Mouse (Mus musculus) adrenal gland, postnatal 25 days (tissue): ENCODE results near the gene Gpr162. TPM values are rescaled to one million over a fixed set of nuclear protein-coding genes. Genes with fewer than 3 reads are reported as not detected.
"Not testable (repeated sequence)": the region's sequence is repeated elsewhere in the genome, so short reads cannot be mapped to it uniquely, and the experiment has no call there.

ENCODE experiments used
- DNase-seq: peaks from one replicate; pipeline ENCODE4 v3.0.0; 2021; ENCODE audit warnings: mixed read lengths
- total RNA-seq: library from RNA; stranded (reverse); gene quantifications from 2 replicates; pipeline ENCODE4 v1.2.3, GENCODE M21; 2021

Gpr162 gene
- total RNA-seq, 1 experiment from 2014 or later: 1.5 TPM

DNA sequence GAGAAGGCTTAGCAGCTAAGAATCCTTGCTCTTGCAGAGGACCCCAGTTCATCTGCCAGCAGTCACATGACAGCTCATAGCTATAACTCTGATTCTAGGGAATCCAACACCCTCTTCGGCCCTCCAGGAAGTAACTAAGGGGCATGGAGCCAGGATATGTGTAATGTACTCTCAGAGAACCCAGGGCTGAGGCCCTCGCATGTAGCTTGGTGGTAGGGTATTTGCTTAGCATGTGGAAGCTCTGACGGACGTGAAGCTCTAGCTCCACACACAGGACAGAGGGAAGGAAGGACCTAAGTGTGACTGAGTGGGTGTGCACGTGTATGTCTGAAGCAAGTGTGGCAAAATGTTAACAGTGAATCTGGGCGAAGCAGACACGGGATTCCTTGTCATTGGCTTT is 27.4 kb downstream of the Gpr162 start:
- no peak for DNase-seq

DNA sequence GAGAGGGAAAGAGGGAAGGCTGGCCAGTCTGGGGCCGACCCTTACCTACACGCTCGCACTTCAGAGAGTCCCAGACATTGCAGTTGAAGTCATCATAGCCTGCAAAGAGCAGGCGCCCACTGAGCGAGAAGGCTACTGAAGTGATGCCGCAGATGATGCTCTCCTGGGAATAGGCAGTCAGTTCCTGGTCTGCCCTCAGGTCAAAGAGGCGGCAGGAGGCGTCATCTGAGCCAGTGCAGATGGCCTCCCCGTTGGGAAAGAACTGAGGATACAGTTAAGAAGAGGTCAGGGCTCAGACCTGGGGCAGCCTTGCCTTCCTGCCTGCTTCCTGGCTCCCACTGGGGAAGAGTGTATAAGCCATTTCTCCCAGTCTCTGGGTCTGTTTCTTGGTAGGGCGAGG is 28.3 kb downstream of the Gpr162 start:
- DNase-seq: no peak

DNA sequence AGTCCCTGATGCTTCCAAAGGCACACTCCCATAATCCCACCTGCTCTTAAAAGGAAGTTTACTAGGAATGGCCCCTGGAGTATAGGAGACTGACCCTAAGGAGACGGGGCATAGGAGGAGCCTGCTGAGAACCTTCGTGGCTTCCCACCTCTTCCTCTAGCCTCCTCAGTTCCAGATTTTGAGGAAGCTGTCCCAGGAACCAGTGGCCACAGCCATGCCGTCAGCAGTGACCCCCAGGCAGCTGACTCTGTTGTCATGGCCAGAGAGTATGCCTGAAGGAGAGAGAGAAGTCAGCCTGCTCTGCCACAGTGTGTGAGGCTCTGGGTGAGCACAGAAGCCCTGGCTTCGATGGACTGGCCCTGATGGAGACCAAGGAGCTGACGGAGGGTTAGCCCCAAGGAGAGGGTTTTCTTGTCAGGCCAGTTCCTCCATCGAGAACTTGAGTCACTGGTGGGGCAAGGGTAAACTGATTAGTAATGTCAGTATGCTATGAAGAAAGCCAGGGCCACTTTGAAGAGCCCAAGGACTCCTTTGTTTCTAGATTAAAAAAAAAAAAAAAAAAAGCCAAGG is 29.2 kb downstream of the Gpr162 start:
- no peak for DNase-seq

DNA sequence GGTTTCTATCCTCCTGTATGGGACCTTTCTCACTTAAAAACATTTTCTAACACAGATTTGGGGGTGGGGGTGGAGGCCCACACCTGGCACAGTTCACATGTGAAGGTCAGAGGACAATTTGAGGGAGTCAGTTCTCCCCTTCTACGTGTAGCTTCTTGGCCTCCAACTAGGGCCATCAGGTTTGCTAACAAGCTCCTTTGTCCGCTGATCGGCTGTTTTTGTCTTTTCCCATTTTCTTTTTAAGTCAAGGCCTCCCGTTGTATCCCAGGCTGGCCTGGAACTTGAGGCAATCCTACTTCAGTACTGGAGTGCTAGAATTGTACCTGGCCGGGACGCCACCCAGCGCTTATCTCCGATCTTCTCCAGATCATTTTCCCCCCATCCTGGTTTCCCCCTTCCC is 32.1 kb downstream of the Gpr162 start:
- DNase-seq: no peak

DNA sequence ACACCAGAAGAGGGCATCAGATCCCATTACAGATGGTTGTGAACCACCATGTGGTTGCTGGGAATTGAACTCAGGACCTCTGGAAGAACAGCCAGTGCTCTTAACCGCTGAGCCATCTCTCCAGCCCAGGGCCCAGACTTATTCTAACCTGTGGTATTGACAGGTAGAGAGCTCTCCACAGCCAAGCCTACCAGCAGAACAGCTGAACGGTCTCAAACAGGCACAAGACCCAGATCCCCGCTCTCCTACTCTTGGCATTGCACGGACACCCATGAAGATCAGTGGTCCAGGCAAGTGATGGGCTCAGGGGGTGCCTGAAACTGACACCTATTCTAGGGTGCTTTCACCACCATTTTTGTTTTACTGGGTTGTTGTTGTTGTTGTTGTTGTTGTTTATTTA is 32.6 kb downstream of the Gpr162 start:
- DNase-seq: not testable (repeated sequence)

DNA sequence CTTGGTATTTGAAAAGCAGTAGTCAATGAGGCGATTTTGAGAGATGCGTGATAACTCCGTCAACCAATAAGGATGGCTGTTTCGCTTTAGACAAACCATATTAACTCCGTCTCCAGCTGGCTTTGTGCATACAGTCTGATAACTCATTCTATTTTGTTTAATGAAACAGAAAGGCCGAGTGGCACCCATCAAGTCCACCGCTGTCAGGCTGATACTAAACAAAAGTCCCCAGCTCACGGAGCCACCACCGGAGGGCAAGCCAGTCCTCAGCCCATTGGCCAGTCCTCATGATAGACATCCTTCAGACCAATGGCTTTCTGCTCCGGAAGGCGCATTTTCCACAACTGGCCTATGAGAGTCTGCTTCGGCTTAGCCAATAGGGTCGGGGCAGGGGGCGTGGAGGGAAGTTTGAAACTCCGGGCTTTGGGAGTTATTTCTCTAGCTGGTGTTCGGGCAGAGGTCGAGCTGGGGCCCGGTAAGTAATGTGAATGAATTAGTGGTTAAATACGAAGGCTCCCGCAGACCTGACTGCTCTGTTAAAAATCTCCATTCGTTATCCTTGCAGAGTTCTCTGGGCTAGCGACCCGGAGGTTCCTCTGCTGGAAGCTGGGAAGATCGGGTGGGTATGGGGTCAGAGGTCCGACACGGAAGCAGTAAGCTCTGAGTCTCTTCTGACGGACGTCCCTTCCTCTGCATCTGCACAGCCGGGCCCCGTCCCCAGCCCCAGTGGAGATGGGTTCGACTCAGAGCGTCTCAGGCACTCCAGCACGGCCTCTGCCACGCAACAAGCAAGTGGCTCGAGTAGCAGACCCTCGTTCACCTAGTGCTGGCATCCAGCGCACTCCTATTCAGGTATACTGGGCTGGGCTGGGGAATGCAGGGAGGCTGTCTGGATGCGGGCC is 33.7 kb downstream of the Gpr162 start:
- DNase-seq: peak; percentile 87

DNA sequence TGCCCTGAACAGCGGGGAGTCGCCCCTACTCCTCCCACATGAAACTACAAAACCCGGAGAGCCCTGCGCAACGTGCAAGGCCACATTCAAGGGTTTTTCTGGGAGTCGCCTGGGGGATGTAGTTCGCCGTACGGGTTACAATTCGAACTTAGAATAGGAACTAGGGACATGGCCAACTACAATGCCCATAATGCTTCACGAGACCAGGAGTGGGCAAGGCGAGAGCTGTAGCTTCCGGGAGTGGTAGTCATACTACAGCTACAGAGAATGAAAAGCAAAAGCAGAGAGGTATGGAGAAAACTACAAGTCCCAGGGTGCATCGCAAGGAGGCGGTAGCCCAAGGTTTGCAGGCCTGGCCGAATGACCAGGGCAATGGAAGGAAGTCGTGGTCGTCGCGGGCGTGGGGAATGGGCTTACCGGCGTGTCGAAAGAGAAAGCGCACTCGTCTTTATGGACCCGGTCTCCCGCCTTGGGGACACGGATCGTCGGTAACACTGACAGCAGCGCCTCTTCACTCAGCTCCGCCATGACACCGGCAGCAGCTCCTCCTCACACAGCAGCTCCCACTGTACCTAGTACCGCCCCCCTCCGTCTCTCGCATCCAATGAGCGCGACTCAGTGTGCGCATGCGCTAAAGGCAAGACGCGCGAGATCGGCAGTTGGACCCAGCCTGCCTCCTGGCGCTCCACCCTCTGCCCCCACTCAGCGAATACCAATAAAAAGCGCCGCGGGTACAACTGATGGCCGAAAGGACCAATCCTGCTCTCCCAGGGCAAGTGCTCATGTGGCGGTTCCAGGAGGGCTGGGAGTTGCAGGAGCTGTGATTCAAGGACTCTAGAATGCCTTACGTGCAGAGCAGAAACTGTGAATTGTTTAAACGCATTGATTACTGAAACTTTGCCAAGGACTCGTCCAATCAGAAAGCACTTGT is 34.6 kb downstream of the Gpr162 start, which contains the start of the genes Usp5 and Cdca3:
Gene Usp5 (minus strand): TSS at position 617 of the 931 bp plus-strand sequence.
Gene Cdca3 (plus strand): TSS at position 680 of the 931 bp plus-strand sequence.
- peak; percentile 96 for DNase-seq

DNA sequence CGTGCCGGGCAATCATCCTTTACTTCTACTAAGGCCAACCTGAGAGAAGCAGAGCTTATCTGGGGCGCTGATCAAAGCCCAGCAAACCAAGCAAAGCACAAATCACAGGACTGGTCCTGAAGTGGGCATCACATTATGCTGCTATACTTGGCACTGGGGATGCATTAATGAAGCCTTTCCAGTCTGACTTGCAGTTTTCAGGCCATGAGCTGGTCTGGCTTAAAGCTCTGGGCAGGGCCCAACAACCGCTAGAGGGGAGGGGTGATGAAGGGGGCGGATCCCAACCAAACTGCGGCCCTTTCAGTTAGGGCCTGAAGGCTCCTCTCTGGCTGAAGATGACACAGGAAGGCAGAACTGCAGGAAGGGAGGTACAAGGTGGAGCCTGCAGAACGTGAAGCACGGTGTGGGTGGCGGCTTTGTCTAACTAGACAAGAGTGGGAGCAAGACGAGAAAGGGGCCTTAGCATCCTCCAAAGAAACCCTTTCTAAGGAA is 35.6 kb downstream of the Gpr162 start:
- peak; percentile 52 for DNase-seq

DNA sequence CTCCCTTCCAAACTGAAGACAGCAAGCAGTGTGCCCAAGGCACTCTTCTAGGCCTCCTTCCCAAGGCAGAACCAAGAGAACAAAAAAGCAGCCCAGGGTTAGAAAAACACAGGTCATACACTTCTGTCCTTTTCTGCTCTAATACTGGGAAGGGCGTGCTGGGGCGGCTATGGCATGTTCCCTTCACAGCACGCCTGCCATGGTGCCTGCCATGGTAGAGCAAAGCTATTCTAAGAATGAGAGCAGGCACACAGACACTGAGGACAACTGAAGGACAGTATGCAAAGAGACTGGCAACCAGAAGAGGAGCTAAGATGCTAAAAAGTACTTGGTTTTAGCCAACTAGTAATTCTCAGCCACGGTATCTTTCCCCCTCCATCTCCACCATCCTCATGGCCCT is 41.7 kb downstream of the Gpr162 start:
- DNase-seq: no peak

DNA sequence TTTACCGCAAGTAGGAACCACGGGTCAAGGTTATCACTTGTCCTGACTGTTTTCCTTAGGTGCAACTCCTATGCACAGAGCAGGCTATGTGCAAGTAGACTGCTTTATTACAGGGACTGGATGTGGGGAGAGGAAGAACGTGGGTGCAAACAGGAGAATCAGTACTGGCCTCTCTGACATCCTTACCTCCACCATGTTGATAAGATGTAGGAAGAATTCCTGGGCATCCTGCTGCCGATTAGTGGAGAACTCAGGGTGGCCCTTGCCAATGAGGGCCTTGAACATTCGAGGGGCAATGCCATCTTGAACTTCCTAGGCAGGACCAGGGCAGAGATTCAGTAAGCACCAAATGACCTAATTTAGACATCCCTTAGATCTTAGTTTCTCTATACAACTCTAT is 42.9 kb downstream of the Gpr162 start:
- no peak for DNase-seq

DNA sequence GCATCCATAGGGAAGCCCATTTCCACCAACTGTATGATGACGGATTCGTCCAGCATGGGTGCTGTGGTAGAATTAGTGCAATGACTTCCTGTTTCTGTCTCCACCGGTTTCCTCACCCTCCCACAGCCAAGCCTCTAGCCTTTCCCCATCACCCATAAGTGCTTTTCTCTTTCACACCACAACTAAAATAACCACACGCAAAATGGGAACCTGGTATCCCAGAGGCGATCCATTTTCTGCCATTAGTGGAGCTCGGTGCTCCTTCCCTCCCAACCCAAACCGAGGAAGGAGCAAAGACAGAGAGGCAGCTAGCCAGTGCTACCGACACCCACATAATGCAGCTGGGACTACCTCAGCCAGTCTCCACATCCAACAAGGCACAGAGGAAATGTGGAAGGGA is 45.8 kb downstream of the Gpr162 start:
- no peak for DNase-seq

DNA sequence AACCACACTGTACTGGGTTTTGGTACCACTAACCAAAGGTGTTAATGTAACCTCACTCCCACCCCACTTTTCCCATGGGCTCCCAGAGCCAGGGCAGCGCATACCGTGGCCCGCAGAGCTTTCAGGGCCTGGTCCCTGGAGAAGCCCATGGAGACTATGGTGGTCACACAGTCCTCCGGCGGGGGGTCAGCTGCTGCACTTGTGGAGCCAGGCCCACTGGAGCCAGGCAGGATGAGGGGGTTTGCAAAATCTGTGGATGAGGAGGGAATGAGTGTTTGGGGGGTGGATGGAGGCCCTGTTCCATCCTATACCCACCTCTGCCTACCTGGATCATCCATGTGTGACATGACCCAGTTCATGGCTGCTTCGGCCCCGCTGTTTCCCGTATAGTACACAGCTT is 46.2 kb downstream of the Gpr162 start:
- no peak for DNase-seq

DNA sequence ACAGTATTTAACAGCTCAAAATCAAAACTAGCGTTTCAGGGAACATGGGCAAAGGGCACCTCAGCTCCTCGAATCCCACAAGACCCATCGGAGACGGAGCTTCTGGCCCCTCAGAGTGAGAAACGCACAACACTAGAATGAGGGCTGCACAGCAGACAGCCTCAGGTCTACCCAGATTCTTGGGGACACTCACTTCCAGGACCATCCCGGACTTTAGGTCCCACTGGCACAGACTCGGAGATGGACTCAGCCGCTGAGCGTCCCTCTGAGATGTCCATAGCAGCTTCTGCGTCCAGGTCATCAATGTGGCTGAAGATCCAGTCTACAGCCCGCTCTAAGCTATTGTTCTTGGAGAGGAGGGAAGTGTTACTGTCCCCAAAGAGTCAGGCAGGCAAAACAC is 46.7 kb downstream of the Gpr162 start:
- no peak for DNase-seq

DNA sequence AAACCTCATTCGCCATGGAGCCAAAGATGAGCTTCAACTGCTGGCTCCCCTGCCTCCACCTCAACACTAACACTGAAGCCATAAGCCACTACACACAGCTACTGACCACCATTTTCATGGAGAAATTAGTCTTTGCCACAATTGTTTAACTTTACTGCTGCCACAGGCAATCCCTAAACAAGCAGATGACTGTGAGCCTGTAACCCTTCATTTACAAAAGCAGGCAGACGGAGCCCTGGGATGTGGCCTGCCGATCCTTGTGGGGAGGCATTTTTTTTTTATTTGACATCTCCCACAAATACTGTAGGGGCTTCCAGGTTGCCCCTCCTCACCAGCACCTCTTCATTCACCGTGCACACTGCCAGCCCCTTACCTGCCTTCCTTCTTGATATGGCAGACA is 47.2 kb downstream of the Gpr162 start:
- no peak for DNase-seq

DNA sequence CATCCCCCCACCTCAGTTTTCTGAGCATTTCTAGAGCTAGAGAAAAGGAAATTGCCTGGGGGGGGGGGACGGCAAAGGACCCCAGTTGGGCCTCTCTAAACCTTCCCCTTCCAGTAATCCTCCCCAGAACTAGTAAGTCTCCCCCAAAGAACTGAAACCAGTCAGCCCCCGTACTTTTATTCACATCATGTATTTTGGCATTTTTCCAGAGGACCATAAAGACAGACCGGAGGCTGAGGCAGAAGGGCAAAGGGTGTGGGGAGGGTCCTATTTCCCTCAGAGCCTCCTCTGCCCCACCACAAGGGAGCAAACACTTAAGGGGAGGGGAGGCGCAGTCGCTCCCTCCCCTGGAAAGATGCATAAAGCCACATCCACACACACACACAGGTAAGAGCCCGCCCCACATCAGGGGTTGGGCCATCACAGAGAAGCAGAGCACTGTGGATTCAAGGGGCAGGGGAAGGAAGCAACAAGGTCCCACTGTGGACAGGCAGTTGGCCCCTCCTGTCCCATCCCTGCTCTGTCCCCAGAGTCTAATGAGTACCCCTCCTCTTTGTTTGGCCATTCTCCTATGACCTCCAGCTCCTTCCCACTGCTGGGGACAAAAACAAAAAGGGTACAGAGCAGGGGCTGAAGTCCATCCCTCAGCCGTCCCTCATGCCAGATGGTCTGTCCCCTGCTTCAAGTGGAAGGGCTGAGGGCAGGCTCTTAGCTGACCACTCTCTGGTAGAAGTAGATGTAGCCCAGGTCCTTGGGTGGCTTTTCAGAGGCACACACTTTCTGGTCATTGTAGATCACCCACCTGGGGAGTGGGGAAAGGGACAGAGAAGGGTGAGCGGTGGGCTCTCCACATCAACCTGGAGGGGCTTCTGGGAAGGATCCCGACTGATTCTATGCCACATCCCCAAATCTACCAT is 48.7 kb downstream of the Gpr162 start:
- DNase-seq: no peak

DNA sequence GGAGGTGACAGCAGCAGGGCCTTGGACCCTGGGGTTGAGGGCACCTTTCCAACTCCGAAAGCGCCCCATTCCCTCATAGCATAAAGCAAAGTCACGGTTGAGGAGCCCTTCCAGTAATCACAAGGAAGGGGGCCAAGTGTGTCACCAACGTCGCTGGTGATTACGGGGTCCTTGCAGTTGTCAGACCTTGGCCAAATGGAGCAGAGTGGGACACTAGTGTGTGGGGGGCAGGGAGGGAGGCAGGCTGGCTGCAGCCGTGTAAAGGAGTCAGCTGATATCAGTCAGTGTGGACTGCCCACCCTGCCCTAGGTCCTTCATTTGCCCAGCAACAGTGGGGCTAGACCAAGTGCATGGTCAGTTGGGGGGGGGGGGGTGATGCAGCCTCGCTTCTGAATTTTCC is 49.3 kb downstream of the Gpr162 start:
- no peak for DNase-seq

DNA sequence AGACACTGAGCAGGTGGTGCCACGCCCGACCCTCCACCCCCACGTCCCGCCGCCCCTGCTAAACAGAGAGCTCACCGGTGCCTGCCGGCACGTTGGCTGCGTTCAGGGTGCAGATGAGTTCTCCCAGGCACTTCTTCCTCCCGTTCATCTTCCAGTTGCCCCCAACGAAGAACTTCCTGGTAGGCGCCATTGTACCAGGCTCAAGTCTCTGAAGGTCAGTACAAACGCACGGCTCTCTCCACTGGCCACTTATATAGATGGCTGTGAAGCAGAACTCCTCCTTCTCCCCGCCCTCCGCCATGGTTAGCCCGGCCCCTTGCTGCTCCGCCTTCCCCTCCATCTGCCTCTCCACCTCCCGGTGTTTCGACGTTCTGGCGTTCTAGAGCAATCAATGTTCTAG is 49.9 kb downstream of the Gpr162 start, which contains the start of gene Tpi1:
Gene Tpi1 (minus strand): TSS at position 364 of the 400 bp plus-strand sequence.
- DNase-seq: peak; percentile 91

DNA sequence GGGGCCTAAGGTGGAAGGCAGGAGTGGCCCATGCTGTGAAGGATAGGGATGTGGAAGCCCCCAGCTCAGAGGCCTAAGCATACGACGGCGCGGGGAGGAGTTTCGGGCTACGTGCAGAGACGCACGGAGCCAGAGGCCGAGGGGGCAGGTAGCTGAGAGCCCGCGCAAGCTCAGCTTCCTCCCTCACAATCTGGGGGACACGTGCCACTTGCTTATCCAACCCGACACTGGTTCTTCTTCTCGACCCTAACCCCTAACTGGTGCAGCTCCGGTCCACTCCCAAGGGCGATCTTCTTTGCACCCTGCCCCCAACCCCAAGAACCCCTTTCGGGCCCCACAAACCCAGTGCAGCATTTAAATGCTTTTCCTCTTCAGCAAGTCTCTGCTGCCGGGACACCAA is 50.3 kb downstream of the Gpr162 start:
- DNase-seq: peak; percentile 68

DNA sequence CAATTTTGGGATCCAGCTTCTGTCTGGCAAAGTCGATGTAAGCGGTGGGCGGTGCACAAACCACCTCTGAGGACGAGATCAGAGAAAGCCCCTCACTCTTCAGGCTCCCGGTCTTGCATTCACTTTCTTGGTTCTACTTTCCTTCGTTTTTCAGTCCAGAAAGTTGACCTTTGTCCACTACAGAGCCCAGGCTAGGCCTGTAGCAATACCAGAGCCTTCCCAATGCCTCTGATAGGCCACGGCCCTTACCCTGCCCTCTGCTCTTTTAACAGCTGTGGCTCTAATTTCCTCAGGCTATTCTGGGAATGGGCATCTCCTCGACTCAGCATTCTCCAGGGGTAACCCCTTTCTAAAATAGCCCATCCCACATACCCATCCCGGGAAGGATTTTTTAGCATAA is 50.9 kb downstream of the Gpr162 start:
- DNase-seq: no peak

DNA sequence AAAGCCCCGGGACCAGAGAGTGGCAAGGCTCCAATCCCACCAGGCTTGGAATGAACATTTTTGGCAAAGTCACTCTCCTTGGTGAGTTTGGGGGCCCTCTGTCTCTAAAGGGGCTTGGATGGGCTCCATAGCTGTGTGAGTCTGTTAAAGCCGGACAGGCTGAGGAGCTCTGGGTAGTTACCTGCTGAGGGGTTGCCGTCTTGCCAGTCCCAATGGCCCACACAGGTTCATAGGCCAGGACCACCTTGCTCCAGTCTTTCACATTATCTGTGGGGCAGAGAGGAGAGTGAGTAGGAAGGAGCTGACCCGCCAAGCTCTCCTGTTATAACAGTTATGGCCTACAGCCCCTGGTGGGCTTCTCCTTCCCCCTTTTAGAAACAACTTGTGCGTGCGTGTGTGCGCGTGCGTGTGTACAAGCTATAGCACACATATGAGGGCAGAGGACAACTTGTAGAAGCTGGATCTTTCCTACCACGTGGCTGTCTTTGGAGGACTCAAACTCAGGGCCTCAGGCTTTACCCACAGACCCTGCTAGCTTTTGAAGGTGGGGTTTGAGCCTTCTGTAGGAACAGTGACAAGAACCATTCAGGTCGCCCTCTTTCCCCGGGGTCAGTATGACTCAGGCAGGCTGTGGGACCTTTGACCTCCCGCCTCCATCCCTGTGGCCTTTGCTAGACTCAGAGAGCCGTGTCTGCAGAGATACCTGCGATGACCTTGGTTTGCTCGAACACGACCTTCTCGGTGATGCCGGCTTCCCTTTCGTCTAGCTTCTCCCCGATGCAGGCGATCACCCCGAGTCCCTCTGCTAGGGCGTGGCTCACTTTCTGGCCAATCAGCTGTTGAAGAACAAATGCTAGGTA is 51.9 kb downstream of the Gpr162 start:
- no peak for DNase-seq

DNA sequence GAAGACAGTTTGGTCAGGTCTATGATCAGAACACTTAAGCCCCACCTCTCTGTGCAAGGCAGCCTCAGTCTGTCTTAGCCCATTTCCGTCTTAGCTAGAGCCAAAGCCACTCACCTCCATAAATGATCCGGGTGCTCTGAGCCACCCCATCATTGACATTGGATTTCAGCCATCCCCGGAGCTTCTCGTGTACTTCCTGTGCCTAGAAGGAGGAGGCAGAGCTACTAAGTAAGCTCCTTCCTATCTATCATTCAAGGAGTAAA is 52.4 kb downstream of the Gpr162 start:
- no peak for DNase-seq
